Mouse (Mus musculus) gastrocnemius, postnatal 14 days (tissue): ENCODE measurements around the gene Tmem131l. TPM values are rescaled to one million over a fixed set of nuclear protein-coding genes. Genes with fewer than 3 reads are reported as not detected.

Source experiments
- DNase-seq: peaks from one replicate; pipeline ENCODE4 v3.0.0; 2021; ENCODE audit warnings: mixed read lengths
- intact Hi-C: fragments of 180-260 bp; cut with DNase I; formaldehyde crosslinking; loops from one replicate; pipeline ENCODE4 v1.15.1; 2025; ENCODE audit warnings: low total_unique reads
- total RNA-seq, 2 experiments: library from RNA; stranded (reverse); gene quantifications; 2 replicates each; pipeline ENCODE4 v1.2.3; 2021

Gene Tmem131l
- total RNA-seq, 2 experiments from 2014 or later: 16.4 to 19.1 TPM

DNA sequence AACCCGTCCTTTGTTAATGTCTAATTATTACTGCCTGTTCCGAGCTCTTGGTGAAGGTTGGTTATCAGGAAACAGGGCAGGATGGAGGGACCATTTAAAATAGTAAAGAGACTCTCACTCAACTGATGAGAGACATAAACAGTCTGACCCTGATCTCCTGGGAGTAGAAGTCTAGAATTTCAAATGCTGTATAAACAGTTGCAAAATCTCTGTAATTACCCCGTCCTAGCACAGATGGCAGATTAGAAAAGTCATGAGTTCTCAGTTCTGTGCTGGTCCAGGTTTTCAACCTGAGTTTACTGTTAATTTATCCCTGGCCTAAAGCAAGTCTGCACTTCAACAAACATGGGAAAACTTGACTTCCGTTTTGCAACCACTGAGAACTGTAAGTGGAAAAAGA lies 20.2 kb upstream of the Tmem131l start:
- intact Hi-C loops: no loop called here

DNA sequence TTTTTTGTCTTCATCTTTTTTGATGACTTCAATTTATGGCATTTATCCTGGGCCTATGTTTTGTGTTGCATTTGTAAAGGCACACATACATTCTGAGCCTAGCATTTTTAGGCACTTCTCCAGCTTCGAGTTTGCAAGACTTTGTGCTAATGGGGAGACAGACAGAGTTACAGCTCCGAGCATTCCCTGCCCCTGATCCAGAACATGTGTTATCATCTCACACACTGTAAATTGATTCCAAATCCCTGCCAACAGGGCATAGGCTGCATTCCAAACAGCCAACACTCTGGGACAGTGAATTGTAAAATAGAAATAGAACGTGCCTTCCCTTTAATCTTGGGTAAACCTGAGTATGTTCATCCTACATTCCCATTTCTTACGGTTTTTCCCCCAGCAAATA lies 19.7 kb upstream of the Tmem131l start:
- DNase-seq: no peak
- intact Hi-C loops: no loop called here

More for the DNA sequence above, 20.2 kb upstream of the Tmem131l start:
- no peak for DNase-seq

DNA sequence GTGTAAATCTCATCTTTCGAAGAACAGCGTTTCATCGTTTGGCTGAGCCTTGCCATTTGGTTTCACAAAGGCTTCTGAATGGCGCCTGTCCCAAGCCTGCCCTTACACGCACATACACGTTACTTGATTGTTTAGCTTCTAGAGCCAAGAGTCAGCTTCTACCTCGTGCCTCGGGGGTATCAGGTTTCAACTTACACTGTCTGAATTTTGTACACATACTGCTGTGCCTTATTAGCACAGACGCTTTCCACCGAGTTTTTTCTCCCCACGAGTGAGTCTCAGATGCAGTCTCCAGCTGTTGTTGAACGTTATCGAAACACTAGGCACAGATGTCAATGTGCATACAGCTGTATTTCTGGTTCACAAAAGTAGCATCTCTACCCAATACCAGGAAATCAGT lies 19.3 kb upstream of the Tmem131l start:
- intact Hi-C loops: no loop called here
- no peak for DNase-seq

- DNase-seq: peak; percentile 63
- intact Hi-C loops: no loop called here
Observed at GRCm38 (mm10) chr3:84048729-84049175, 8.8 kb upstream of the Tmem131l start.

GRCm38 (mm10) chr3:84046206-84046605 lies 6.2 kb upstream of the Tmem131l start:
- DNase-seq: no peak
- intact Hi-C loops: no loop called here

GRCm38 (mm10) chr3:84041739-84042138 lies 1.8 kb upstream of the Tmem131l start:
- intact Hi-C loops: loop anchor here (5.0 kb wide), 1 partner anchor 94 kb away; no protein-coding TSS in a partner anchor

GRCm38 (mm10) chr3:84040476-84041082 lies 604 bp upstream of the Tmem131l start:
- DNase-seq: peak; percentile 57
- intact Hi-C loops: loop anchor here (5.0 kb wide), 1 partner anchor 93 kb away; no protein-coding TSS in a partner anchor

More at GRCm38 (mm10) chr3:84041739-84042138, 1.8 kb upstream of the Tmem131l start:
- DNase-seq: no peak

DNA sequence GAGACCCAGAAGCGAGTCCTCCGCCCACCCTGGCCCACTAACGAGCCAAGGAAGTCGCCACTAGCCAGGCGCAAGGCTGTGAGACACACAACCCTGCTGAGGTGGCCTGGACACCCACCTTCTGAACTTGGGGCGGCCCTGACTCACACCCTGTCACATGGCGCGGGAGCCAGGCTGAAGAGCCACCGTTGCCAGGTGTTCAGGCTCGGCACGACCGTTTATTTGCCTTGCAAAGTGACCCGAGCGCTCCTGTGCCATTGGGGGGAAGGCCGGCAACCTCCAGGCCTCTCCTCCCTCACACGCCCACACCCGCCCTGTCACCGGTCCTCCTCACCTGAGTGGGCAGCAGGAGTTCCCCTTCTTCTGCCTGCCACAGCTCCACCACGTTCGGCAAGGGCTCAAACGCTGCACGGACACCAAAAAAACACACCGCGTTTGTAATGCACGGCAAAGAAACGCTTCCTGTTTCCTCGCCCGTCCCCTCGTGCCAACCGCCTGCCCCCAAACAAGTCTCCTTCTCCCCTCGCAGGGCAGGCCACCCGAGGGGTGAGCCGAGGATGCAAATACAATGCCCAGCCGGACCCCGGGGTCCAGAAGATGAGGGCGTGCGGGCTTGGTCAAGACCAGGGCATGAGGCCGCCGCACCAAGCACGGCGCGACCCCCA lies 862 bp downstream of the Tmem131l start:
- peak; percentile 53 for DNase-seq
- intact Hi-C loops: no loop called here

DNA sequence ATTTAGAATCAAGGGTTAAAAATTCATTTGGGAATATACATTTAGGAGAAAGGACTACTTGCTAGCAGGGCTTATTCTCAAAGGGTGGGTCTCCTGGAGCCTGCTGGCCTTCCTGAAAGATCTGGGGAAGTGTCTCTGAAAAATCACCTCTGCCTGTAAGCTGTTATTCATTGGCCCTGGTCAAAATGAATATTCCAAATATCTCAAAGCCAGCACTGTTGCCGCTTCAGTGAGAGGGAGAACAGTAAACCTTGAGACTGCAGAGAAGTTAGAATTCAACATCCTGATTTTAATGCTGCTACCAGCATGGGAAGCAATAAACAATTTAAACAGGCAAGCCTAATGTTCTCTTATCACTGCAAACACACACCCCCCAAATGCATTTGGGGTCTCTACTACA lies 1.8 kb downstream of the Tmem131l start:
- intact Hi-C loops: no loop called here
- no peak for DNase-seq

GRCm38 (mm10) chr3:84037536-84037935 lies 2.4 kb downstream of the Tmem131l start:
- intact Hi-C loops: no loop called here
- DNase-seq: no peak

DNA sequence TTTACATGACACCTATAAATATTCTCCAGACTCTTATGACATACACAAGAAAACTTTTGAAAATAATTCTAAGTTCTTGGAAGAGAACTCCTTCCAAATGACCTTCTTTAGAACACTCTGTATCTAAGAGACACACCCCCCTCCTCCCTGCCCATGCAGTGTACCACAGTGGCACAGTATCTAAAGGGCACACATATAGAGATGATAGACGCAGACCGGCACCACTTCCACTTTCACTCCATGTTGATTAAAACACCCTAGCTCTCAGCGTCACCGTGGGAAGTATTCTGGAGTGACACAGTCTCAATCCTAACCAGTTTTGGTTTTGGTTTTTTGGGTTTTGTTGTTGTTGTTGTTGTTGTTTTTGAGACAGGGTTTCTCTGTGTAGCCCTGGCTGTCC lies 3.1 kb downstream of the Tmem131l start:
- intact Hi-C loops: no loop called here
- no peak for DNase-seq

GRCm38 (mm10) chr3:84035728-84036364 lies 4.1 kb downstream of the Tmem131l start:
- DNase-seq: no peak
- intact Hi-C loops: no loop called here

DNA sequence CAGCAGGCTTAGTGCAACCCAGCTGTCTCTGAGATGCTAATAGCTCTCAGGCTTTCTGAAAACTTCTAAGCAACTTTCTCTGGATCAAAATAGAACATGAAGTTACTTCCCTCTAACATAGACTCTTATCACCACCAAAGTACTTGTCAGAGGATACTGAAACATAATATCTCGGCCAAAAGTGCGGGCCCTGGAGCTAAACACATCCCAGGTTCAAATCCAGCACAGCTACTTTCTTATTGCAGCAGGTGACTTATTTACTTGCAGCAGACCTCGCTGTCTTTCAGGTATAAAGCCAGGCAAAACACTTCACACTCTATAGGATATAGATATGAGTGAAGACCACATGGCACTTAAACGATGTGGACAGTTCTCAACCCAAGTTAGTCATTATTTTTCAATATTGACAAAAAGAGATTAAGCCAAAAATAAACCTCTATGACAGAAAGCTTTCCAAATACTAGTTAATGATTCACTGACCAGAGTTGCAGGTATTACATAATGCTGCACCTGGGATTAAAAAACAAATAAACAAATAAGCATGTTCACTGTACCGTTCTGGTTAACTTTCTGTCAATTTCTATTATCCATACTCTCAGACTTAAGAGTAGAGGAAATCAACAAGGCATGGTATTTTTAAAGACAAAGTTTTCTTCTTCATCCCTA lies 5.7 kb downstream of the Tmem131l start:
- no peak for DNase-seq
- intact Hi-C loops: no loop called here

DNA sequence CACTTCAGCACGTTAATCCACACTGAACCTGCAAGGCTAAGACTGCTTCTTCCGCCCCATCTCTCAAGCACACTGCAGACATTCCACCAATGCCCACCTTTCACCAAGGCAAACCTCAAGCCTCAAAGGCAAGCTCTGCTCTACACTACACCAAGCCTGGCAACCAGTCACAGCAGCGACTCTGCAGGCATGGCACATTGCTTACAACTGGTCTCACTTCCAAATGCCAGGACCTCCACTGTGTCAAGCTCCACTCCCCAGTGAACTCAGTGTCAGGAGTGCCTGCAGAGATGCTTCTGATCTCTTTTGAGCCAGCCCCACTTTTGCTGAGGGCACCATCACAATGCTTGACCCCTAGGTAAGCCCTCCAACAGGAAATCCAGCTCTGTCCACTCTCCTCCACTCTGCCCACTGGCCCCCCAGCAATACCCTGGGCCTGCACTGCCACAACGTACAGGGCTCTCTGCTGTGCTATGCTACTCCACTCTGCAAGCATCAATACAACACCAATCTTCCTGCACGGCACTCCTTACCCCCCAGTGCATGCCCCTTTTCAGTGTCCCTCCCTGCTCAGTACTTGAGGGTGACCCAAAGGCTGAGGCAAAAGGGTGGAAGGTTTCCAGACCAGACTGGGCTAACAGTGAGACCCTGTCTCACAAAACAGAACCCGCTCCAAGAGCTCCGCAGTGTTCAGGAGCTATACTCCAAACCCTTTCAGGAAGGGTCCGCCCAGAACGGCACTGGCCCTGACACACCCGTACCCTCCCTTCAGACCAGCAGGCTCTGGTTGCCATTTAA lies 6.8 kb downstream of the Tmem131l start:
- no peak for DNase-seq
- intact Hi-C loops: no loop called here

GRCm38 (mm10) chr3:84032419-84032818 lies 7.6 kb downstream of the Tmem131l start:
- DNase-seq: no peak
- intact Hi-C loops: no loop called here

DNA sequence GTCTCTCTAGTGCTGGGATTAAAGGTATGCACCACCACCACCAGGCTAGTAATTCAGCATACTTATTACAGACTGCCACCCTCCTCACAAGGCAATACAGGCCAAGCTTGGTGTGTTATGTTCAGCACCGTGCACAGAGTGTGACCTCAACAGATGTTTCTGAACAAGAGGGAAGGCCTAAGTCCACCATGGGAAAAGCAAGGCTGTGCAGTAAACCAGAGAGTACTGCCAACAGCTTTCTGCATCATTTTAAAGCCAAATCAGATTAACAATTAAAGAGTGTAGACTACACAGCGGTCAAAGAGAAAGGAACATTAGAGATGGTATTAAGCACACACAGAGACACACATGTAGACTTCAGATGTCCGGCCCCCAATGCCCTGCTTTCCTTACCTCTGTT lies 8.8 kb downstream of the Tmem131l start:
- intact Hi-C loops: no loop called here
- no peak for DNase-seq

DNA sequence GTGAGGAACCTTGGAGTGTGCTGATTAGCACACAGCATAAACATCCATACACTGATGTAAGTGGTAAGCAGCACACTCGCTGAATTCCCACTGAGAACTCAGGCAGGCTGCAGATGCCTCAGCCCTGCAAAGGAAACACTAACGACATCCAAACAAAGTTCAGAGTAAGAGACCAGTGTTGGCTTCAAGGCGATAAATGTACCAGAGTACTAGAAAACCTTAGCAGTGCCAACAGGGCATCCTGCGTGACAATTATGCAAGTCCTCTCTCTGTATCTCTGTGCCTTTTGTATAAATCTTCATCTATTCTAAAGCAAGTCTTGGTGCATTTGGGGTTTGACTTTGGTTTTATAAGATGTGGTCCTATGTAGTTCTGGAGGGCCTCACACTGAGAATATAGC lies 11.0 kb downstream of the Tmem131l start:
- no peak for DNase-seq
- intact Hi-C loops: no loop called here

GRCm38 (mm10) chr3:84027691-84028159 lies 12.2 kb downstream of the Tmem131l start:
- intact Hi-C loops: no loop called here
- no peak for DNase-seq

DNA sequence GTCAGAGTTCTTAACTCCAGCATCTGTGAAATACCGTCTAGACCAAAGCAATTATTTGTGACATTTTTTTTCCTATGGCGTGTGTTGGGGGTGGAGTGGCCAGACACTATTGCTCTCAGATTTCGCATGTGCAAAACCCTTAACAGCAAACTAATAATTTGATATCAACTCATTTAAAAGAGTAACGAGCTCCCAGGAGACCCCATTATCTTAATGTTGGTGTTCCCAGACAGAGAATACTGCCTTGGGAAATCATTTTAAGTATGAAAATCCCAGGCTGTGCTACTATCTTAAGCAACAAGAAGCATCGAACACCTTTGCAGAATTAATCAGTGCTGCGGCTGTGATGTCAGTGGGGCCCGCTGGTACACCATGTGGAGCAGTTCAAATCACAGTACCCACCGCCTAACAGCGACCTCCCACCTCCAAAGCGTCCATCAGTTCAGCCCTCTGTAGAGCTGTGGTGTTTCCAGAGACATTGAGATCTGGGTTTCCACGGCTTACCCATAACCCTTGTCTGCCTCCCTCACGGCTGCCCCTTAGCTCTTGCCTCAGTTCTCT lies 15.4 kb downstream of the Tmem131l start:
- no peak for DNase-seq
- intact Hi-C loops: no loop called here
